Mouse (Mus musculus) liver, postnatal 0 days (tissue): ENCODE data around the gene Nkx2-5.

Experiments
- CTCF ChIP-seq: sonication (generic); IDR thresholded peaks from 2 replicates; pipeline ENCODE4 v1.5.1; 2016; ENCODE audit warnings: antibody characterized with exemption, low read depth
- EP300 ChIP-seq: IDR thresholded peaks from 2 replicates; pipeline ENCODE4 v1.6.1; 2016; ENCODE audit warnings: antibody characterized with exemption, low read depth, mild to moderate bottlenecking

GRCm38 (mm10) chr17:26789460-26790268 is 55.1 kb downstream of the Nkx2-5 start:
- TF ChIP-seq CTCF (no peak), EP300 (no peak)
